Mouse (Mus musculus) kidney, adult 18-20 months (tissue): Measurements from ENCODE around the gene Prkcb.

Experiments used
- DNase-seq: peaks from one replicate; pipeline ENCODE4 v3.0.0; 2021

Prkcb gene

GRCm38 (mm10) chr7:122556575-122557140, 268.1 kb downstream of the Prkcb start:
- DNase-seq, result no peak

- no peak for DNase-seq
Measured at GRCm38 (mm10) chr7:122558085-122558811, 269.7 kb downstream of the Prkcb start.

DNA sequence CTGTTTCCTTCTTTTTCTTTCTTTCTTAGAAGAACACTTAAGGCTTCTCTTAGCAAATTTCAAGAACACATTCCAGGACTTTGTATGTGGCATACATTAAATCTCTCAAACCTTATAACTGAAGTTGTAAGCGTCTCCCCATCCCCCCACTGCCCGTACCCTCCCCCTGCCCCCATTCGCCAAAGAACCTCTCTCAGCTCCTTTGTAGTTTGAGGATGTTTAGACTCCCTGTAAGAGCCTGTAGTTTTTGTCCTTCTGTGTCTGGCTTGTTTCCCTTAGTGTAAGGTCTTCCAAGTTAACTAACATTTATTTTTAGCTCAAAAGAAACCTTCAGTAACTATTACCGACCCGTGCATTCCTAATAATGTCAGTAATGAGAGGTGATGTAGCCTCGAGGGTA, 270.4 kb downstream of the Prkcb start:
- DNase-seq, result no peak

DNA sequence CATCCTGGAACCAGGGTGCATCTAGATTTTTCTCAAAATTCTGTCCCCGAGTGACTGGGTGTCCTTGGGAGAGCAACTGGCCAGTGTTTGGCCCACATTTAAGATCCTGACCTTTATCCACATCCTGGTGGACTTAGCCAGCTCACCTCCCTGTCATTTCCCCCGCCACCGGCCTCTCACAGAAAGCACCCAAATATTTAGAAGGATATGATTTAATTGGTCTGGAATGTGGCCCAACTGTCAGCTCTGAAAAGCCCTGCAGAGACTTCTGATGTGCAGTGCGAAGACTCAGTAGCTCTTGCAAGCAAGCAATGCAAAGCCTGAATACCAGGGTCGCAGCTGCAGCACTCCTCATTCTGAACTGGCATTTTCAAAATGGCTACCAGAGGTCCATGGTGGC, 274.0 kb downstream of the Prkcb start:
- DNase-seq, result no peak

- DNase-seq, result peak; percentile 6
Measured at GRCm38 (mm10) chr7:122565371-122565770, 276.8 kb downstream of the Prkcb start.

- DNase-seq, result no peak
Measured at GRCm38 (mm10) chr7:122566011-122566410, 277.5 kb downstream of the Prkcb start.

DNA sequence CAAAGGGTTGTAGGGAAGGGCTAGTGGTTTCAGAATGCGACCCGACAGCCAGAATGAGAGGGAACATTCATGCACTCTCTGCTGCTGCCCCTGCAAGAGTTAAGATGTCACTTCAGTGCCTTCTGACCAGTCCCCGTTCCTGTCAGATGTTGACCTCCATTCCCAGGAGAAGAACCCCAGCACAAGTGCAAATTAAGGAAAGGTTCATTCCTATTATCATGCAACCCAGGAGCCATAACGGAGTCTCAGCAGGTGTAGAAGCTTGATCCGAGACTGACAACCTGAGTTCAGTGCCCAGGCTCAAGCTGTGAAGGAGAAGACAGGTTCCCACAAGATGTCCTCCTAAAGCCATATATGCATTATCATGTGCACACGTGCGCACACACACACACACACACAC, 280.2 kb downstream of the Prkcb start:
- no peak for DNase-seq

DNA sequence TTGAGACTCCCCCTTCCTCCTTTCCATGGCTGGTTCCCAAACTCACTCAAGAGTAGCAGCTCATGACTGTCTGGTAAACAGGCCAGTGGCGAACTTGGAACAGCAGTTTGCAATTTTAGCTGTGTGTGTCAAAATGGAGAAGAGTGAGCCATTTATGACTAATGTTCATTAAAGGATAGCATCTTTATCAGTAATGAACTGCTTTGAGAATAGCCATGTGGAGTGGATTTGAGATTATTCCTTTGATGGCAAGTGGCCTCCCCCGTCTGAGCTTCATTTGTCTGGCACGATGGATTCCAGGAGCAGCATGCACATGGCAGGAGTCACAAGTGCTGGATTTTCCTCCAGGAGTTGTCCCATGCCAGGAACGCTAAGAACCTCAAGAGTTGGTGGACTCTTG, 281.9 kb downstream of the Prkcb start:
- no peak for DNase-seq

GRCm38 (mm10) chr7:122573101-122573635, 284.6 kb downstream of the Prkcb start:
- DNase-seq, result no peak

- no peak for DNase-seq
Measured at GRCm38 (mm10) chr7:122574418-122574817, 285.9 kb downstream of the Prkcb start.

- no peak for DNase-seq
Measured at GRCm38 (mm10) chr7:122575056-122575455, 286.5 kb downstream of the Prkcb start.

GRCm38 (mm10) chr7:122575506-122575905, 287.0 kb downstream of the Prkcb start:
- DNase-seq, result no peak

GRCm38 (mm10) chr7:122577571-122577970, 289.0 kb downstream of the Prkcb start:
- DNase-seq, result no peak

- DNase-seq, result no peak
Measured at GRCm38 (mm10) chr7:122579461-122580157, 291.1 kb downstream of the Prkcb start.

GRCm38 (mm10) chr7:122580158-122580475, 291.6 kb downstream of the Prkcb start:
- DNase-seq, result no peak

- no peak for DNase-seq
Measured at GRCm38 (mm10) chr7:122584421-122585151, 296.0 kb downstream of the Prkcb start.

DNA sequence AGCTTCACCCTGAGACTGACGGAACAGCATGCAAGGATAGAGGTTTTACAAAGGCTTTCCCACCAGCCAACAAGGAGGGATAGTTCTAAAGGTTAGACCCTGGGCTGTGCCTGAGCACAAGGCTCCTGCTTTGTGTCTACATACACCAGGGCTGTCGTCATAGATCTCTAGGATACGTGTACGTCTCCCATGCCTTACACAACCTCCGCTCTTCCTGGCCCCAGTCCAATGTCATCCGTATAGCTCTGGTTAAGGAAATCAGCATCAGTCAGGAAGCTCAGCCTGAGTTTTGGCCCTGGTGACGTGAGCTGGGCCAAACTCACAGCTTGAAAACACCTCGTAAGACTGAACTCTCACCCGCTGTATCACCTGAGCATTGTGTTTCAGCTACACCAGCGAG, 307.3 kb downstream of the Prkcb start:
- no peak for DNase-seq

DNA sequence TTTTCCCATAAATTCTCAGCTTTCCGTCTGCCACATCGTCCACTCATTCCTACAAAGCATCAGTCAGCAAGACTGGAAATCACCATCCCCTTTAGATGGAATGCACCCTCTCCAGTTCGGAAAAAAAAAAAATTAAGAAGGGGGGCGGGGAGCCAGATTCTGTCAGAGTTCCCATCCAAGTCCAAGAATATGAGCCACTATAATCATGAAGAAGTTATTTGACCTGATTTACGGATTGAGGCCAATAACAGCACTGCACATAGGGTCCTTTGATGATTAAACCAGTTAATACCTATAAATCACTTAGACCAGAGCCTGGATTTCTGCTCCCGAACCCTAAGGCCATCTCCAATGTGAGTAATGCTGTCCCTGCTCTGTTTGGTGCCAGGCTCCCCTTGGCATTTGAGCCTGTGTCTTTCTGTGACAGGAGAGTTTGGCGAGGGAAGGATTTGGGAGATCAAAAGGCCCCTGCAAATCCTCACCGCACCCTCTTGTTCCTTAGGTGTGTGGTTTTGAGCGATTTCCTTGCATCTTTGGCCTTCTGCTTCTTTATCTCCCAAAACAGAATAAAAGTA, 308.1 kb downstream of the Prkcb start:
- no peak for DNase-seq

DNA sequence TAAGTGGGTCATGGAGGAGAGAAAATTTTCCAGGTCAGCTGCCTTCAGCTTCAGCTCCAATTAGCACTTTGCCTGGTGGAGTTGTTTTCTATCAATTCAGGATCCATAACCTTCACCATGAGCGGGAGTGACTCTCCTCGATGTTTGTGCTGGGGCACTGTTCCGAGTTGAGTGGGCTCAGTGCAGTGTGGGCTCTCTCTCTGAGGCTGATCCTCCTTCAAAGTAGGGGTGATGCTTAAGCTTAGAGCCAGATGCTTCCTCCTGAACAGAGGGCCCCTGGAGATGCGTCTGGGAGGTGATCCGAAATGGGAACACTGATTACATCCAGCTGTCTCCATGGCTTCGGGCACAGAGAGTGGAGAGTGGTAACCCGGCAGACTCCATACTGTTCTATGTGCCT, 308.8 kb downstream of the Prkcb start:
- DNase-seq, result no peak

- no peak for DNase-seq
Measured at GRCm38 (mm10) chr7:122600856-122601255, 312.3 kb downstream of the Prkcb start.

DNA sequence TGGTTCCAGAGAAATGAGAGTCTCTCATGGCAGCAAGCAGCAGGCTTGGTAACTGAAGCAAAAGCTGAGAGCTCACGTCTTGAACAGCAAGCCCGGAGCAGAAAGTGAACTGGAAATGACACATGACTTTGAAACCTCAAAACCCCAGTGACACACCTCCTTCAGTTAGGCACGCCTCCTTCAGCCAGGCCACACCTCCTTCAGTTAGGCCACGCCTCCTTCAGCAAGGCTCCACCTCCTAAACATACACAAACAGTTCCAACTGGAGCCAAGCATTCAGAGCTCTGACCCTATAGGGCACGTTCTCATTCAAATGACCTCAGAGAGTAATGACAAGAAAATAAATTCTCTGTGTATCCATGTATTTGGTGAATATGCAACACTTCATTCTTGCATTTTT, 316.5 kb downstream of the Prkcb start:
- DNase-seq, result no peak

DNA sequence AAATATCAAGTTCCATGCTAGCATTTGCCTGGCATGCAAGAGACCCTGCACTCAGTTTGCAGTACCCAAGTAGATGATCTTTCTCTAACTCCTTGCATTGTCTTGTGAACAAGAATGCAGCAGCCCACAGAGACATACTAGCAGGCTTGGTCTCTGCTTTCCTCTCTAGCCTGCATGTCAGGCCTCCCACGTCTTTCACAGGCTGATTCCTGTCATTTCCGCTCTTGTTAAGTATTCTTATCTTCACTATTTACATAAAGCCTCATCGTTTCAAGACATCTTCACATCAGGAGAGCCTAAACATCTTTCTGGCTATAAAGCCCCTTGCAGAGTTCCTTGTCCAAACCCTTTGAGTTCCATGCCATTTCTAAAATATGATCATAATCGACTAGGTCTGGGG, 320.9 kb downstream of the Prkcb start:
- no peak for DNase-seq

DNA sequence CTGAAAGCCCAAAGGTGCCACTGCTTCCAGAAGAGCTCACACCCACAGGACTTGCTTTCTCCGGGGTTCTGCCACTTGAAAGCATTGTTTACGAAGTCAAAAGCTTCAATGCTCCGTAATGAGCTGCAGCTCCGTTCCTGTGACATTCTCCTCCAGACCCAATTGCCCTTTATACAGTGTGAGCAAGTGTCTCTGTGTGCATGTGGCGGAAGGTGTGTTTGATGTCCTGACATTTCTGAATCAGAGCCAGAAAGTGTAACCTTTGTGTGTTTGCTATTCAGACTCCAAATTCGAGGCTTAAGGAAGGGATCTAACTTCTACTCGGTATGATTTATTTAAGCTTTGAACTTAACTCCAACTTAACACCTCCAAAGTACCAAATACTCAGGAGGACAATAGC, 321.6 kb downstream of the Prkcb start:
- DNase-seq, result no peak
